Mouse (Mus musculus): ENCODE measurements around the gene Sec22b.

Sec22b gene

GRCm38 (mm10) chr3:97900516-97901490 is at the start of gene Sec22b:
TSS of gene Sec22b (plus strand) at chr3:97901190.
- peak; percentile 87 for DNase-seq (ENCODE audit: low read depth, low spot score)

- no peak for DNase-seq (ENCODE audit: low read depth, low spot score)
Measured at GRCm38 (mm10) chr3:97851803-97852202, 49.2 kb upstream of the Sec22b start.

- no peak for DNase-seq (ENCODE audit: low read depth, low spot score)
Measured at GRCm38 (mm10) chr3:97854575-97855384, 46.2 kb upstream of the Sec22b start.

- no peak for DNase-seq (ENCODE audit: low read depth, low spot score)
Measured at GRCm38 (mm10) chr3:97859400-97859799, 41.6 kb upstream of the Sec22b start.

GRCm38 (mm10) chr3:97860820-97861451 is 40.1 kb upstream of the Sec22b start:
- DNase-seq (ENCODE audit: low read depth, low spot score): no peak

GRCm38 (mm10) chr3:97866696-97867095 is 34.3 kb upstream of the Sec22b start:
- DNase-seq (ENCODE audit: low read depth, low spot score): no peak

- DNase-seq (ENCODE audit: low read depth, low spot score): no peak
Measured at GRCm38 (mm10) chr3:97867221-97868023, 33.6 kb upstream of the Sec22b start.

GRCm38 (mm10) chr3:97868024-97868689 is 32.8 kb upstream of the Sec22b start:
- peak; percentile 23 for DNase-seq (ENCODE audit: low read depth, low spot score)

- no peak for DNase-seq (ENCODE audit: low read depth, low spot score)
Measured at GRCm38 (mm10) chr3:97868733-97869132, 32.3 kb upstream of the Sec22b start.

GRCm38 (mm10) chr3:97869730-97870129 is 31.3 kb upstream of the Sec22b start:
- DNase-seq (ENCODE audit: low read depth, low spot score): no peak

- no peak for DNase-seq (ENCODE audit: low read depth, low spot score)
Measured at GRCm38 (mm10) chr3:97874777-97875176, 26.2 kb upstream of the Sec22b start.

GRCm38 (mm10) chr3:97876259-97876658 is 24.7 kb upstream of the Sec22b start:
- DNase-seq (ENCODE audit: low read depth, low spot score): no peak

GRCm38 (mm10) chr3:97879222-97879621 is 21.8 kb upstream of the Sec22b start:
- no peak for DNase-seq (ENCODE audit: low read depth, low spot score)

- DNase-seq (ENCODE audit: low read depth, low spot score): no peak
Measured at GRCm38 (mm10) chr3:97881576-97881975, 19.4 kb upstream of the Sec22b start.

GRCm38 (mm10) chr3:97887785-97888167 is 13.2 kb upstream of the Sec22b start:
- DNase-seq (ENCODE audit: low read depth, low spot score): no peak

GRCm38 (mm10) chr3:97888168-97888901 is 12.7 kb upstream of the Sec22b start, which contains the start of gene Pde4dip:
TSS of gene Pde4dip (minus strand) at chr3:97888707.
- DNase-seq (ENCODE audit: low read depth, low spot score): no peak

GRCm38 (mm10) chr3:97890205-97890604 is 10.8 kb upstream of the Sec22b start:
- DNase-seq (ENCODE audit: low read depth, low spot score): no peak

- DNase-seq (ENCODE audit: low read depth, low spot score): no peak
Measured at GRCm38 (mm10) chr3:97894695-97895094, 6.3 kb upstream of the Sec22b start.

GRCm38 (mm10) chr3:97898381-97898780 is 2.6 kb upstream of the Sec22b start:
- no peak for DNase-seq (ENCODE audit: low read depth, low spot score)

- DNase-seq (ENCODE audit: low read depth, low spot score): no peak
Measured at GRCm38 (mm10) chr3:97901586-97901985, 596 bp downstream of the Sec22b start.
